Mouse (Mus musculus) G1E (cell line): ENCODE measurements around the gene Nlgn2.

Experiments
- CTCF ChIP-seq: IDR thresholded peaks from 2 replicates; pipeline ENCODE4 v1.5.1; 2012; ENCODE audit warnings: low read depth, low read length, inconsistent platforms, mixed read lengths
- GATA1 ChIP-seq: IDR thresholded peaks from 2 replicates; pipeline ENCODE4 v1.6.1; 2012; ENCODE audit warnings: borderline replicate concordance, low read length, inconsistent platforms, mixed read lengths
- POLR2AphosphoS5 ChIP-seq: IDR thresholded peaks from 2 replicates; pipeline ENCODE4 v1.6.1; 2012; ENCODE audit warnings: low read depth, low read length, inconsistent platforms; ENCODE audit not compliant: insufficient replicate concordance

DNA sequence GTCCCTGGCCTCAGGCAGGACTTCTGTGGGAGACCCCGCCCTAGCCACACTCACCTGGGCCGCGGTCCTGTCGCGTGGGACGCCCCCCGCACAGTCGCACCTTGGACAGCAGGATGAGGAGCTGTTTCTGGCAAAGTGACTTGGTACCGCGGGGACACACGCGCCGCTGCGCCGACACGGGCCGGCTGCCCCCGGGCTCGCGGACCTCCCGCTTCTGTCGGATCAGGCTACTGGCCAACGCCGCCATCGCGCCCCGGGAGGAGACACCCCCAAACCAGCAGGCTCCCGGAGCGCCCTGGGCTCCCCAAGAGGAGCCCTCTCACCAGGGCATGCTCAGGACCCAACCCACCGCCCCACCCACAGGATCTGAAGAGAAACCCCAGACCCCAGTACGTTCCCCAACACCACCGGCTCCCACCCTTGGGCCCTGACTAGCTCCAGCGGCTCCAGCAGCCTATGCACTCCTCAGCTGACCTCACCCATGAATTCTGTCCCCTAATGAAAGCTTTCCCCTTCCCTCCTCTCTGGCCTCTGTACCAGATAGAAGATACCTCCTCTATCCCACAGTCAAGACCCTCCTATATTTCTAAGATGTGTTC is 36.1 kb downstream of the Nlgn2 start, which contains the start of gene Fgf11:
- no peak for TF ChIP-seq POLR2AphosphoS5
- no peak for TF ChIP-seq CTCF
- TF ChIP-seq GATA1: no peak
